Mouse (Mus musculus): ENCODE measurements around the gene Olfr26. TPM values are rescaled to one million over a fixed set of nuclear protein-coding genes. Genes with fewer than 3 reads are reported as not detected.
"Not testable (repeated sequence)": the region's sequence is repeated elsewhere in the genome, so short reads cannot be mapped to it uniquely, and the experiment has no call there.

Olfr26 gene
- polyA plus RNA-seq (2015; fragmentation: Nextera tagmentation; extraction: Ambion mirVana) = not detected in 2 replicates

DNA sequence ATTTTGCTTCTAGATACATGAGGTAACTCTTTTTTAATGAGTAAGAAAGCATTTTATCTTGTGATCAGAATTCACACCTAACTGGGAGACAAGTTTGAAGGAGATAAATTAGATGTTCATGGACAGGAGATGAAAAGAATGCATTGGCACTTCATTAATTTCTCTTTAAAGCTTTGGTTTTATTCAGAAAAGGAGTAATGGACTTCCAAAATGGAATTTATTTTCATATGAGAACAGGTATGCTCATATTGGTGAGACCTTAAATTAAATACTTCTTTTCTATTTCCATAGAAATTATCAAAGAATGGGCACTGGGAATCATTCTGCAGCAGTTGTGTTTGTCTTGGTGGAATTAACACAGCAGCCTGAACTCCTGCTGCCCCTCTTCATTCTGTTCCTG, at the start of gene Olfr26:
Gene Olfr26, plus strand, starts transcription at position 301 of the 400 bp plus-strand sequence.
- no peak for ATAC-seq
- H3K4me1 ChIP-seq = no peaks in the 10 kb centered on the region

DNA sequence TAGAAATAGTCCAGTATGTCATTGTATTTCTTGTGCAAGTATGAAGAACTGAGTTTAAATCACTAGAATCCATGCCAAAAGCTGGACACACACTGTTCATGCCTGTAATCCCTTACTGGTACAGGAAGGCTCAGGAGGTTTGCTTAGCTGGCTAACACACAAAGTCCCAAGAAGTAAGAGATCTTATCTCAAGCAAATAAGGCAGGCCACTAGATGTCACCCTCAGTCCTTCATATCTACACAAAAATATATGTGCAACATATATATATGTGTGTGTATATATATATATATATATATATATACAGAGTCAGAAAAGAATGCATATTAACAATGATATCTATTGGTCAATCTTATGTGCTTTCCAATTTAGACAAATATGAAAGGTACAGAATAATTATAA, 49.2 kb upstream of the Olfr26 start:
- no peaks in the 10 kb centered on the region for H3K36me3 ChIP-seq (ENCODE audit: poor library complexity, severe bottlenecking)
- no peak overlapping the region for H3K9ac ChIP-seq
- no peak for ATAC-seq
- H3K9me3 ChIP-seq (replicated peaks) = no peaks in the 10 kb centered on the region
- no peak overlapping the region for H3K27ac ChIP-seq
- H3K4me2 ChIP-seq = no peak overlapping the region
- H3K4me1 ChIP-seq = no peaks in the 10 kb centered on the region
- no peaks in the 10 kb centered on the region for H3K27me3 ChIP-seq
- no peak overlapping the region for H3K4me3 ChIP-seq

More for the DNA sequence above, at the start of gene Olfr26:
- no peak within 1 kb of the TSS for H3K4me2 ChIP-seq
- no peaks in the 10 kb centered on the region for H3K27me3 ChIP-seq
- no peak within 1 kb of the TSS for H3K4me3 ChIP-seq
- no peaks in the 10 kb centered on the region for H3K9me3 ChIP-seq (replicated peaks)
- no peaks in the 10 kb centered on the region for H3K36me3 ChIP-seq (ENCODE audit: poor library complexity, severe bottlenecking)
- H3K27ac ChIP-seq = no peak within 1 kb of the TSS
- no peak within 1 kb of the TSS for H3K9ac ChIP-seq

DNA sequence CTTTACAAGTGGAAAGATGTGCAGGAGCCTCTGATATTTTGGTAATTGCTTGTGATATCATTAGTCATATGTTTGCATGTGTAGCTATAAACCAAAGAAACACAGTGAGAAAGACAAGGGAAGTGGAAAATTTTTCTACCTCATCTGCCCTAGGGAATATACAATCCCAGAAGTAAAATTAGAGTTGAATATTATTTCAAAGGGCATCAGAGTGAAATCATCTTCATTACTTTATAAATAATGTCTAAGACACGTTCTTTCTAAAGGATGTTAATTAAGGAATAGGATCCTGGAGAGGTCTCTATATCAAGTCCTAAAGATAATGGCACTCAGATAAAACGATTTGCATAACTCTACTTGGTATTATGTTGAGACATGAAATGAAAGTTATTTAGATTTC, 40.5 kb upstream of the Olfr26 start, which contains the start of gene Olfr922:
Gene Olfr922, plus strand, starts transcription at position 301 of the 400 bp plus-strand sequence.
- 70% methylated on average over 2 of the region's 2 CpGs for WGBS
- no peak within 1 kb of the TSS for H3K4me2 ChIP-seq
- no peak for ATAC-seq
- H3K4me1 ChIP-seq = no peaks in the 10 kb centered on the region
- H3K27ac ChIP-seq = no peak within 1 kb of the TSS
- no peaks in the 10 kb centered on the region for H3K36me3 ChIP-seq (ENCODE audit: poor library complexity, severe bottlenecking)
- H3K27me3 ChIP-seq = no peaks in the 10 kb centered on the region
- H3K4me3 ChIP-seq = no peak within 1 kb of the TSS
- no peaks in the 10 kb centered on the region for H3K9me3 ChIP-seq (replicated peaks)
- no peak within 1 kb of the TSS for H3K9ac ChIP-seq

DNA sequence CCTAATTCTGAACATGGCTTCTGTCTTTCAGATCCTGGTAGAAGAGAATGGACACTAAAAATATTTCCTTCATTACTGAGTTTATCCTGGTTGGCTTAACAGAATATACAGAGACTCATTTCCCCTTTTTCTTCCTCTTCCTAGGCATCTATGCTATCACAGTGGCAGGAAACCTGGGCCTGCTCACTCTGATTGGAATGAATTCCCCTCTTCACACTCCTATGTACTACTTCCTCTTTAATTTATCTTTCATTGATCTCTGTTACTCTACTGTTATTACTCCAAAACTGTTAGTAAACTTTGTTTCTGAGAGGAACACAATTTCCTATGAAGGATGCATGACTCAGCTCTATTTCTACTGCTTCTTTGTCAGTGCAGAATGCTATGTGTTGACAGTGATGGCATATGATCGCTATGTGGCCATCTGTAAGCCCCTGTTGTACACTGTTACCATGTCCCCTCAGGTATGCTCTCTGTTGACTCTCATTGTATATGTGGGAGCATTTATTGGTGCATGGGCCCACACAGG, 39.3 kb upstream of the Olfr26 start:
- Histone ChIP-seq H3K9ac (no peak overlapping the region), H3K4me2 (no peak overlapping the region), H3K4me1 (no peaks in the 10 kb centered on the region), H3K27me3 (no peaks in the 10 kb centered on the region), H3K4me3 (no peak overlapping the region), H3K9me3 (replicated peaks) (no peaks in the 10 kb centered on the region), H3K27ac (no peak overlapping the region), H3K36me3 (ENCODE audit: poor library complexity, severe bottlenecking) (no peaks in the 10 kb centered on the region)
- 89% methylated on average over 1 of the region's 1 CpGs for WGBS
- no peak for ATAC-seq

DNA sequence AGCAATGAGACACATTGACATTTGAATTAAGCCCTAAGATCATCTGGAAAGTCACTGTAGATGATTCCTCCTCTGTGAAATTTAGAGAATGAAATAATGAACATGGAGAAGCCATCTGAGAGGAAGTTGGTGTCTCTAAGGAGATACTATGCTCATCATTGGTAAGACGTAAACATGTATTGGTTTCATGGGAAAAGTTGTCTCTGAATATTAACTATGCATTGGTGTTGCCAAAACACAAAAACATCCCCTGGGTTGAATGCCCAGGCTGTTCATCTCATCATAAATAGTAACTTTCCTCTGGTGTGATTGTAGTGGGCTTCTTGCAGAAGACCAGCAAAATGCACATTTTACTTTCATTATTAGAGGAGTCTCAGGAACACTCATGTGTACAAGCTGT, 28.6 kb upstream of the Olfr26 start, which contains the start of gene Olfr923:
Gene Olfr923, plus strand, starts transcription at position 301 of the 400 bp plus-strand sequence.
- WGBS = 100% methylated on average over 1 of the region's 1 CpGs
- no peak within 1 kb of the TSS for H3K4me2 ChIP-seq
- ATAC-seq = no peak
- H3K4me3 ChIP-seq = no peak within 1 kb of the TSS
- no peak within 1 kb of the TSS for H3K9ac ChIP-seq
- H3K4me1 ChIP-seq = no peaks in the 10 kb centered on the region
- no peaks in the 10 kb centered on the region for H3K36me3 ChIP-seq (ENCODE audit: poor library complexity, severe bottlenecking)
- H3K9me3 ChIP-seq (replicated peaks) = no peaks in the 10 kb centered on the region
- H3K27me3 ChIP-seq = no peaks in the 10 kb centered on the region
- no peak within 1 kb of the TSS for H3K27ac ChIP-seq

DNA sequence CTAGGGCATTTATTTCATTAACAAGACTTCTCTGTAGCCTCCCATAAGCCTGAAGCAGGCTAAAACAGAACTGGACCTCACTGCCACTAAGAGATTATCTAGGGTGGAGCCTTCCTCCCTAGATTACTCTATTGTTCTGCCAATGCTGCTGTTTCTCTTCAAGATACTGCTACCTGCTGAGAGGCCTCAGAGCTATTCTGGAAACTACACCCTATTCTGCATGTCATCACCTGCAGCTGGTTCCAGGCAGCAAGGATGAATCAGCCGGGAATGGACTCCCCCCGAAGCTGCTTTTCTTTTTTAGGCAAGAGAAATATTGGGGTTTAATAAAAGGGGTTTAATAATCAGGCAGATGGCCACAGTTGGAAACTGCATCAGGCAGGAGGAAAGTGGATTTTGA, 21.8 kb upstream of the Olfr26 start:
- Histone ChIP-seq H3K27me3 (no peaks in the 10 kb centered on the region), H3K9me3 (replicated peaks) (no peaks in the 10 kb centered on the region), H3K4me1 (no peaks in the 10 kb centered on the region), H3K36me3 (ENCODE audit: poor library complexity, severe bottlenecking) (no peaks in the 10 kb centered on the region), H3K9ac (no peak overlapping the region), H3K27ac (no peak overlapping the region), H3K4me2 (no peak overlapping the region), H3K4me3 (no peak overlapping the region)
- 70% methylated on average over 2 of the region's 2 CpGs for WGBS
- no peak for ATAC-seq

DNA sequence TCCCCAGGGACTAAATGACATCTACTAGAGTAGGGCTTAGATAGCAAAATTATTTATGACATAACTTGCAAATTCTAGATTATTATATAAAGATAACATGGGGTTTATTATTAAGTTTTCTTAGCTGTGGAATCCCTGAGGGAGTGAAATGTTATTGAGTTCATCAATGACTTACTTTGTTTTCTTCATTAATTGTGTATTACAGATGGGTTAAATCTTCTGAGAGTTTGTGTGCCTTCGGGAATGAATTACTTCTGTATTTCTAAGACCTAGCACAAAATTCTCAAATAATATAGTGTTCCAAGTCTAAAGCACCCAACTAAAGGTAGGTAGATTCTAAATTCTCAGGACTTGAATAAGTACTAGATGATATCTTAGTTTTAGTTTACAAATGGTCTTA, 10.7 kb upstream of the Olfr26 start, which contains the start of gene Olfr924:
Gene Olfr924, plus strand, starts transcription at position 301 of the 400 bp plus-strand sequence.
- no peak for ATAC-seq
- Histone ChIP-seq H3K9ac (no peak within 1 kb of the TSS), H3K4me1 (no peaks in the 10 kb centered on the region), H3K27ac (no peak within 1 kb of the TSS), H3K4me2 (no peak within 1 kb of the TSS), H3K4me3 (no peak within 1 kb of the TSS), H3K27me3 (no peaks in the 10 kb centered on the region), H3K9me3 (replicated peaks) (no peaks in the 10 kb centered on the region), H3K36me3 (ENCODE audit: poor library complexity, severe bottlenecking) (no peaks in the 10 kb centered on the region)
- WGBS = 91% methylated on average over 1 of the region's 1 CpGs

DNA sequence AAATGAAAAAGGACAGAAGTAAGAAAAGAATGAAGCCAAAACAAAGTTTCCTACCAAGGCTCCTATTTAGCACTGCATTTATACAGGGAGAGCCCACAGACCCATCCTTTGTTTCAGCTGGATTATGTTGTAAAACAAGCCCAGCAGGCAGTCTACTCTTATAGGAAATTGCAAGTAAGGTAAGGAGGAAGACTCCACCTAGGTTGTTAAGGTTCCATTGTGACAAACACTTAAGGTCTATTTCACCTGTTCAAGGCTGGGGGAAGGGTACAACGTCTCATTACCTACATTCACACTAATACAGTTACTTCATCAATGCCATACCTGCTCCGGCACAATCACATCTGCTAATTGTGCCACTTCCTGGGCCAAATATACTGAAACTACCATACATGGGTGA, 20.0 kb downstream of the Olfr26 start:
- ATAC-seq; H3K27ac ChIP-seq; H3K4me1 ChIP-seq; H3K4me2 ChIP-seq; H3K9me3 ChIP-seq (replicated peaks); H3K4me3 ChIP-seq; H3K36me3 ChIP-seq (ENCODE audit: poor library complexity, severe bottlenecking); H3K9ac ChIP-seq; H3K27me3 ChIP-seq: not testable (repeated sequence)
- 51% methylated on average over 2 of the region's 2 CpGs for WGBS

DNA sequence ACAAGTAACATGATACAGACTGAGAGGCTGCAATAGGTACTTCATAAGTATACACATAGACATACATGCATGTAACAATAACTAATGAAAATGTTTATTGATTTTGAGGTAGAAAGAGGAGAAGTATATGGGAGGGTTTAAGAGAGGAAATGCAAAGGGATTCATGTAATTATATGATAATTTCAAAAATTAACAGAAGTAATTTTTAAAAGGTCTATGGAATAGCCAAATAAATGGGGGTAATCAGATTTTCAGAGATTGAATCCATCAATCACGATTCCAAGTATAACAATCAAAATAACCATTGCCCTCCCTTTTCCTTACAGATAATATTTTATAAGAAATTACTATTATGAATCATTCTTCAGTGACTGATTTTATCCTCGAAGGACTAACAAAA, 22.0 kb downstream of the Olfr26 start, which contains the start of gene Olfr926:
Gene Olfr926, plus strand, starts transcription at position 301 of the 400 bp plus-strand sequence.
- H3K4me3 ChIP-seq = no peak within 1 kb of the TSS
- H3K27ac ChIP-seq = no peak within 1 kb of the TSS
- H3K9me3 ChIP-seq (replicated peaks) = peaks cover 7% of the 10 kb centered on the region; the same call in 1 of the 2 replicates
- WGBS = 80% methylated on average over 2 of the region's 2 CpGs
- no peak within 1 kb of the TSS for H3K4me2 ChIP-seq
- no peaks in the 10 kb centered on the region for H3K36me3 ChIP-seq (ENCODE audit: poor library complexity, severe bottlenecking)
- H3K9ac ChIP-seq = no peak within 1 kb of the TSS
- no peaks in the 10 kb centered on the region for H3K4me1 ChIP-seq
- H3K27me3 ChIP-seq = no peaks in the 10 kb centered on the region
- no peak for ATAC-seq

Other genes with a start within 250 kb of the Olfr26 start
- gene Olfr914, start 250.0 kb upstream of the Olfr26 start, polyA plus RNA-seq (2015; fragmentation: Nextera tagmentation; extraction: Ambion mirVana) = not detected in 2 replicates
- gene Olfr916, start 195.2 kb upstream of the Olfr26 start, polyA plus RNA-seq (2015; fragmentation: Nextera tagmentation; extraction: Ambion mirVana) = not detected in 2 replicates
- gene Olfr917, start 189.2 kb upstream of the Olfr26 start, polyA plus RNA-seq (2015; fragmentation: Nextera tagmentation; extraction: Ambion mirVana) = not detected in 2 replicates
- gene Olfr918, start 180.5 kb upstream of the Olfr26 start, polyA plus RNA-seq (2015; fragmentation: Nextera tagmentation; extraction: Ambion mirVana) = not detected in 2 replicates
- not detected in 2 replicates for gene Olfr919, start 151.4 kb upstream of the Olfr26 start, polyA plus RNA-seq (2015; fragmentation: Nextera tagmentation; extraction: Ambion mirVana)
- gene Vwa5a, start 136.8 kb upstream of the Olfr26 start, polyA plus RNA-seq (2015; fragmentation: Nextera tagmentation; extraction: Ambion mirVana) = 4.5 and 6.2 TPM in 2 replicates
- gene Olfr920, start 102.8 kb upstream of the Olfr26 start, polyA plus RNA-seq (2015; fragmentation: Nextera tagmentation; extraction: Ambion mirVana) = not detected in 2 replicates
- not detected in 2 replicates for gene Olfr921, start 82.0 kb upstream of the Olfr26 start, polyA plus RNA-seq (2015; fragmentation: Nextera tagmentation; extraction: Ambion mirVana)
- gene Olfr922, start 40.4 kb upstream of the Olfr26 start, polyA plus RNA-seq (2015; fragmentation: Nextera tagmentation; extraction: Ambion mirVana) = not detected in 2 replicates
- not detected in 2 replicates for gene Olfr923, start 28.5 kb upstream of the Olfr26 start, polyA plus RNA-seq (2015; fragmentation: Nextera tagmentation; extraction: Ambion mirVana)
- not detected in 2 replicates for gene Olfr924, start 10.6 kb upstream of the Olfr26 start, polyA plus RNA-seq (2015; fragmentation: Nextera tagmentation; extraction: Ambion mirVana)
- gene Olfr926, start 22.1 kb downstream of the Olfr26 start, polyA plus RNA-seq (2015; fragmentation: Nextera tagmentation; extraction: Ambion mirVana) = not detected in 2 replicates
- gene Olfr930, start 74.7 kb downstream of the Olfr26 start, polyA plus RNA-seq (2015; fragmentation: Nextera tagmentation; extraction: Ambion mirVana) = not detected in 2 replicates
- not detected in 2 replicates for gene Olfr933, start 117.3 kb downstream of the Olfr26 start, polyA plus RNA-seq (2015; fragmentation: Nextera tagmentation; extraction: Ambion mirVana)
- not detected in 2 replicates for gene Olfr934, start 133.3 kb downstream of the Olfr26 start, polyA plus RNA-seq (2015; fragmentation: Nextera tagmentation; extraction: Ambion mirVana)
- not detected in 2 replicates for gene Olfr935, start 144.6 kb downstream of the Olfr26 start, polyA plus RNA-seq (2015; fragmentation: Nextera tagmentation; extraction: Ambion mirVana)
- not detected in 2 replicates for gene Olfr146, start 168.3 kb downstream of the Olfr26 start, polyA plus RNA-seq (2015; fragmentation: Nextera tagmentation; extraction: Ambion mirVana)
- not detected in 2 replicates for gene Olfr937, start 209.9 kb downstream of the Olfr26 start, polyA plus RNA-seq (2015; fragmentation: Nextera tagmentation; extraction: Ambion mirVana)
- gene Olfr938, start 223.8 kb downstream of the Olfr26 start, polyA plus RNA-seq (2015; fragmentation: Nextera tagmentation; extraction: Ambion mirVana) = not detected in 2 replicates